Mouse (Mus musculus) kidney, postnatal 0 days (tissue): ENCODE data around the gene Odf2l. TPM values are rescaled to one million over a fixed set of nuclear protein-coding genes. Genes with fewer than 3 reads are reported as not detected.

Experiments used
- ATAC-seq: fragments of 200-750 bp; cut with Nextera tagmentation; replicated peaks from 2 replicates; pipeline ENCODE4 v1.8.0; 2017; ENCODE audit warnings: low read depth, moderate number of reproducible peaks, moderate TSS enrichment, moderate library complexity; ENCODE audit not compliant: low FRiP score
- DNase-seq: peaks from one replicate; pipeline ENCODE4 v3.0.0-alpha.2; 2016; ENCODE audit warnings: low spot score
- H3K27ac ChIP-seq: fragments of 300-500 bp; sonication (generic); 2 replicates; pipeline ENCODE4 v1.5.1; 2014; ENCODE audit warnings: mild to moderate bottlenecking
- H3K27me3 ChIP-seq: fragments of 300-500 bp; sonication (generic); 2 replicates; pipeline ENCODE4 v1.6.1; 2014; ENCODE audit warnings: low read length, mixed read lengths; ENCODE audit not compliant: insufficient read depth
- H3K36me3 ChIP-seq: fragments of 300-500 bp; sonication (generic); 2 replicates; pipeline ENCODE4 v1.6.1; 2014; ENCODE audit warnings: low read length, mixed read lengths; ENCODE audit not compliant: insufficient read depth
- H3K4me1 ChIP-seq: fragments of 300-500 bp; sonication (generic); replicated peaks from 2 replicates; pipeline ENCODE4 v1.6.1; 2014; ENCODE audit warnings: antibody characterized with exemption, low read length, mixed read lengths; ENCODE audit not compliant: insufficient read depth
- H3K4me2 ChIP-seq: fragments of 300-500 bp; sonication (generic); 2 replicates; pipeline ENCODE4 v1.6.1; 2014; ENCODE audit warnings: mild to moderate bottlenecking, low read length, moderate library complexity, mixed read lengths
- H3K4me3 ChIP-seq: fragments of 300-500 bp; sonication (generic); replicated peaks from 2 replicates; pipeline ENCODE4 v1.5.1; 2014; ENCODE audit warnings: low read depth, low read length
- H3K9ac ChIP-seq: fragments of 300-500 bp; sonication (generic); 2 replicates; pipeline ENCODE4 v1.6.1; 2014; ENCODE audit warnings: low read depth, low read length
- H3K9me3 ChIP-seq: fragments of 300-500 bp; sonication (generic); replicated peaks from 2 replicates; pipeline ENCODE4 v1.6.1; 2016; ENCODE audit warnings: low read length, inconsistent platforms, mixed read lengths
- CTCF ChIP-seq: IDR thresholded peaks from 2 replicates; pipeline ENCODE4 v1.5.1; 2016; ENCODE audit warnings: antibody characterized with exemption, low read depth, mild to moderate bottlenecking, moderate library complexity
- WGBS: fragments of 180-500 bp; shearing (Covaris S2); extraction: QIAGEN DNeasy Blood & Tissue Kit; methylation state at CpG from one replicate; pipeline ENCODE4 v1.1.7; 2014; 5-methylcytosine and 5-hydroxymethylcytosine counted together
- polyA plus RNA-seq: library from polyadenylated mRNA; unstranded; fragments of >200 nt; fragmentation: Nextera tagmentation; extraction: Ambion mirVana; gene quantifications from 2 replicates; pipeline ENCODE4 v1.2.1, GENCODE M21; 2015

Odf2l gene
- polyA plus RNA-seq, 1 experiment from 2014 or later = 15.3 TPM

DNA sequence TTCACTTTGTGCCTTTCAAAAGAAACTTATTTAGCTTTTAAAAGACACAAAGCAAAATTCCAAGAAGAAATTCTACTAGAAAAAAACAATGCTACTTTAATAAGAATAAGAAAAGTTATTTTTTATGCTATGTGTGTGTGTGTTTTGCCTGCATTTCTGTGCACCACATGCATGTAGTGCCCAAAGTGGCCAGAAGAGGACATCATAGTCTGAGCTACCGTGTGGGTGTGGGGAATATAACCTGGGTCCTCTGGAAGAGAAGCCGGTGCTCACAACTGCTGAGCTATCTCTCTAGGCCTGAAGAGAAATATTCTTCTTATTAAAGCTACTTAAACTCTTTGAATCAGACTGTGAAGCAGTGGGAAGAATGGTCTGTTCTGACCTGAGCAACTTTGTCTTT, 29.1 kb downstream of the Odf2l start:
- H3K27ac ChIP-seq = no peak overlapping the region
- H3K9ac ChIP-seq = no peak overlapping the region
- H3K27me3 ChIP-seq = no peaks in the 10 kb centered on the region
- WGBS = 85% methylated on average over 2 of the region's 2 CpGs
- no peak overlapping the region for H3K4me2 ChIP-seq
- peak; percentile 64 for TF ChIP-seq CTCF
- ATAC-seq (no peak), DNase-seq (peak; percentile 28)
- H3K4me3 ChIP-seq = no peak overlapping the region
- 0 out of 2 replicates have a peak, but pooled peaks cover 4% of the 10 kb centered on the region for H3K36me3 ChIP-seq
- H3K4me1 ChIP-seq = no peaks in the 10 kb centered on the region
- no peaks in the 10 kb centered on the region for H3K9me3 ChIP-seq

DNA sequence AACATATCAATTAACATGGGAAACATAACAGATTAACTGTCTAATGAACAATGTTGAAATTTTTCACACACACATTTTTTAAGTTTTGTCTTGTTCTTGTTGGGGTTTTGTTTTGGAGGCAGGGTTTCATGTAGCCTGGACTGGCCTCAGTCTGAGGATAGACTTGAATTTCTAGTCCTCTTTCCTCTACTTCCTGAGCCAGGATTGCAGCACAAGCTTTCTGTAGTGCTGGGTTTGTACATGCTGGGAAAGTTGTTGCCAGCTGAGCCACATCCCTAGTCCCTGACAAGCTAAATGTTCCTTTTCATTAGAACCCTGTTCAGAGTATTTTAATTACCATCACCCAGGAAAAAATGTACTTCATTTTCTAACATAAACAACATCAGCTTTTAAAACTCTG, 29.6 kb downstream of the Odf2l start:
- Histone ChIP-seq H3K27ac (no peak overlapping the region), H3K4me1 (no peaks in the 10 kb centered on the region), H3K9ac (no peak overlapping the region), H3K4me2 (no peak overlapping the region), H3K4me3 (no peak overlapping the region), H3K9me3 (no peaks in the 10 kb centered on the region), H3K36me3 (0 out of 2 replicates have a peak, but pooled peaks cover 4% of the 10 kb centered on the region), H3K27me3 (no peaks in the 10 kb centered on the region)
- TF ChIP-seq CTCF = no peak
- no peak for ATAC-seq
- DNase-seq = no peak

DNA sequence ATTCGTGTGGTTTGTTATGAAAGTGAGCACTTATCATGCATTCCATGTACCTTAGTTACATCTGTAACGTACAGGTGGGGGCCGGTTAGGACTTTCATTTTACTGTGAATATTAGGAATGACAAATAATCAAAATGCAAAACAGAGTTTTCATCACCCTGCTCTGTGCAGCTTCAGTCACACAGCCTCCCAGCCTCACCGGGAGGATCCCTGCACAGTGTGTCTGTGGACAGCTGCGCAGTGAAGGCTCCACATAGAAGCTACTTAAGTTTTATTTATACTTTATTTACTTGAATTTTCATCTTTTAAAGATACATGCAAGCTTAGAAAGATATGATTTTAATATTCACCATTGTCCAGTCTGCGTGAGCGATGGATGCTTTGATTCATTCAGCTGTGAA, 32.7 kb downstream of the Odf2l start:
- no peak for DNase-seq
- no peaks in the 10 kb centered on the region for H3K9me3 ChIP-seq
- ATAC-seq = no peak
- no peak overlapping the region for H3K9ac ChIP-seq
- TF ChIP-seq CTCF = no peak
- 94% methylated on average over 7 of the region's 7 CpGs for WGBS
- H3K4me1 ChIP-seq = no peaks in the 10 kb centered on the region
- no peak overlapping the region for H3K4me2 ChIP-seq
- H3K27ac ChIP-seq = no peak overlapping the region
- 0 out of 2 replicates have a peak, but pooled peaks cover 7% of the 10 kb centered on the region for H3K36me3 ChIP-seq
- no peak overlapping the region for H3K4me3 ChIP-seq
- no peaks in the 10 kb centered on the region for H3K27me3 ChIP-seq

DNA sequence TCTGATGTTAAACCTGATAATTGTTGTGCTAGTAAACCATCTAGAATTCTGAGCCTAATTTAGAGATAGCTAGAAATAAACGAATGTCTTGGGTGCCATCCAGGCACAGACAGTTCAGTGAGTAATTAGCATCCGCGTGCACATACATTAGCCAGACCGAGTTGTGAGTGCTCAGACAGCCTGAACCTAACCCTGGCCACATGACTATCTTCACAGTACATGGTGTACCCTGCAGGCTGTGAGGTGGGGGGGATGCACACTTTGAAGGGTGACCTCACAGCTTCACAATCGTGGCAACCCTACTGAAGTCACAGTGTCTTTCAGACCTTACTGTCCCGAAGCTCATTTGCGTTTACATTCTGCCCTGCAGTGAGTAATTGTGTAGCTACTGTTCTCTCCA, 33.5 kb downstream of the Odf2l start:
- no peak for DNase-seq
- no peak for TF ChIP-seq CTCF
- WGBS = 80% methylated on average over 7 of the region's 7 CpGs

DNA sequence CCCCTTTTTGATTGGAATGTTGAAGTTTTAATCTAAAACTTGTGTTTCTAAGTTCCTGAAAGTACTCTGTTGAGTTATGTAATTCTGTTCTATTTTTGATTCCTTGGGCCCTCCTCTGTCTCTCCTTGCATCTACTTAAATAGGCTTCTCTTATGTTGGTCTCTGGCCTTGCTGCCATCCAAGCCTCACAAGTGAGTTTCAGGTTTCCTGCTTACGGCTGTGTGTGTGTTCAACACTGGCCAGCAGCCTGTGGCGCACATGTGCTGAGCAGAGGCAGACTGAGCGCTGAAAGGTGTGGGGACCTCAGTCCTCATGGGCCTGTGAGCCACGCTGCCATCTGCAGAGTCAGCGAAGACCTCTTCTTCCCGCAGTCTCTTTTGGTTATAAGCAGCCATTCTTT, 38.5 kb downstream of the Odf2l start:
- Histone ChIP-seq H3K9ac (no peak overlapping the region), H3K4me3 (no peak overlapping the region), H3K27me3 (no peaks in the 10 kb centered on the region), H3K4me2 (no peak overlapping the region), H3K9me3 (no peaks in the 10 kb centered on the region), H3K36me3 (0 out of 2 replicates have a peak, but pooled peaks cover 3% of the 10 kb centered on the region), H3K4me1 (no peaks in the 10 kb centered on the region), H3K27ac (no peak overlapping the region)
- DNase-seq (no peak), ATAC-seq (no peak)
- TF ChIP-seq CTCF = no peak
- 80% methylated on average over 6 of the region's 6 CpGs for WGBS

More for the DNA sequence above, 33.5 kb downstream of the Odf2l start:
- ATAC-seq = no peak
- no peak overlapping the region for H3K4me2 ChIP-seq
- H3K27me3 ChIP-seq = no peaks in the 10 kb centered on the region
- H3K4me3 ChIP-seq = no peak overlapping the region
- no peaks in the 10 kb centered on the region for H3K9me3 ChIP-seq
- H3K36me3 ChIP-seq = 0 out of 2 replicates have a peak, but pooled peaks cover 7% of the 10 kb centered on the region
- H3K4me1 ChIP-seq = no peaks in the 10 kb centered on the region
- H3K27ac ChIP-seq = no peak overlapping the region
- no peak overlapping the region for H3K9ac ChIP-seq

DNA sequence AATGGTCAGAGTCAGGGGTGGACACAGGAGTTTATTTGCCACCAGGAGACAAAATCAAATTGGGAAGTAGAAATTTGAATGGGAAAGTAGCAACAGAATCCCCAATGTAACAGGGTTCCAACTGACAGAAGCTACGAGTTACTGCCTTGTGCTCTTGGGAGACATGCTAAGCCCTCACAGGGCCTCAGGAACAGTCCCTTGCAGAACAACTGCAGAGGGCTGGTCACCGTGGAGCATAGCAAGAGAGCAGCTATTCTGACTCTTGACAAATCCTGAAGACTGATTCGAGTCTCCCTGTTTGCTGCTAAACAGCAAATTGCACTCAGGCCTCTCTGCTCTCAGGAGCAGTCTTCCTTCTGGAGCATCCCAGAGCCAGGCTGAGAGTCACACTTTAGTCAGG, 40.1 kb downstream of the Odf2l start:
- no peak for ATAC-seq
- no peaks in the 10 kb centered on the region for H3K4me1 ChIP-seq
- TF ChIP-seq CTCF = no peak

DNA sequence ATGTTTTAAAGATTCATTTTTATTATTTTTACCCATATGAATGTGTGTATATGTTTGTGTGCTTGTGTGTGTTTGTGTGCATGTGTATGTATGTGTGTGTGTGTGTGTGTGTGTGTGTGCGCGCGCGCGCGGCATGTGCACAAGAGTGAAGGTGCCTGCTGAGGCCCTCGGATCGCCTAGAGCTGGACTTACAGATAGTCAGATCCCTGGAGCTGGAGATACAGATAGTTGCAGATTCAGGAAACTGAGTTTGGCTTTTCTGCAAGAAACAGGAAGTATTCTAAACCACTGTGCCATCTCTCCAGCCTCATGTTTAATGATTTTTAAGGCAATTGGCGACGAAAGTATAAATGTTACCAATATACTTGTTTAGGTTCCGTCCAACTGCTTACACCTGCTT, 48.4 kb downstream of the Odf2l start:
- no peak overlapping the region for H3K9ac ChIP-seq
- H3K27ac ChIP-seq = no peak overlapping the region
- H3K36me3 ChIP-seq = no peaks in the 10 kb centered on the region
- no peak for DNase-seq
- 92% methylated on average over 11 of the region's 11 CpGs for WGBS
- no peak overlapping the region for H3K4me3 ChIP-seq
- H3K4me2 ChIP-seq = no peak overlapping the region
- ATAC-seq = no peak
- TF ChIP-seq CTCF = no peak
- H3K9me3 ChIP-seq = no peaks in the 10 kb centered on the region
- H3K27me3 ChIP-seq = no peaks in the 10 kb centered on the region
- no peaks in the 10 kb centered on the region for H3K4me1 ChIP-seq

More for the DNA sequence above, 40.1 kb downstream of the Odf2l start:
- 0 out of 2 replicates have a peak, but pooled peaks cover 3% of the 10 kb centered on the region for H3K36me3 ChIP-seq
- H3K9me3 ChIP-seq = no peaks in the 10 kb centered on the region
- no peak overlapping the region for H3K9ac ChIP-seq
- no peak for DNase-seq
- no peak overlapping the region for H3K4me3 ChIP-seq
- H3K27me3 ChIP-seq = no peaks in the 10 kb centered on the region
- WGBS = 89% methylated on average over 3 of the region's 3 CpGs
- H3K27ac ChIP-seq = no peak overlapping the region
- no peak overlapping the region for H3K4me2 ChIP-seq
